ENCODE assay signal across 8 mouse cellular contexts in genomic region chr4:129058207-129059092, GRCm38 (mm10). TPM values are rescaled to one million over a fixed set of nuclear protein-coding genes. Genes with fewer than 3 reads are reported as not detected.
DNase-seq lines count a peak whose midpoint lies in the region; ATAC-seq and TF ChIP-seq lines count a peak whose summit lies in the region.

Gene Rnf19b, plus strand, starts transcription at chr4:129058271.

- peaks cover 11% of the 10 kb centered on the region; the same call in 1 of the 2 replicates for H3K4me1 ChIP-seq in brown adipose tissue, adult 24 weeks (ENCODE audit: control insufficient read depth, insufficient read depth, insufficient read length, low read length)
- H3K4me1 ChIP-seq in forebrain, embryonic 13.5 days = peaks cover 18% of the 10 kb centered on the region
- H3K4me1 ChIP-seq in lung, embryonic 16.5 days (replicated peaks; ENCODE audit: control insufficient read depth, insufficient read depth, low read length) = peaks cover 17% of the 10 kb centered on the region
- 0 out of 2 replicates have a peak, but pooled peaks cover 3% of the 10 kb centered on the region for H3K4me1 ChIP-seq in olfactory bulb, adult 2 months (ENCODE audit: control insufficient read depth, insufficient read depth, low read length)

- H3K4me3 ChIP-seq in brown adipose tissue, adult 24 weeks (ENCODE audit: insufficient read depth, low read depth, low read length) = peak within 1 kb of the TSS; percentile 96
- peak within 1 kb of the TSS; percentile 92 for H3K4me3 ChIP-seq in forebrain, embryonic 13.5 days
- peak within 1 kb of the TSS; percentile 90 for H3K4me3 ChIP-seq in lung, embryonic 16.5 days (ENCODE audit: low read length)
- peak within 1 kb of the TSS; percentile 90 for H3K4me3 ChIP-seq in olfactory bulb, adult 2 months (ENCODE audit: insufficient read depth, low read depth, low read length)

- no peaks in the 10 kb centered on the region for H3K36me3 ChIP-seq in forebrain, embryonic 13.5 days (ENCODE audit: poor library complexity, severe bottlenecking)
- no peaks in the 10 kb centered on the region for H3K36me3 ChIP-seq in lung, embryonic 16.5 days (ENCODE audit: control insufficient read depth, insufficient read depth, low read length)

- H3K27me3 ChIP-seq in forebrain, embryonic 13.5 days = no peaks in the 10 kb centered on the region
- no peaks in the 10 kb centered on the region for H3K27me3 ChIP-seq in lung, embryonic 16.5 days (ENCODE audit: control insufficient read depth, insufficient read depth, low read depth, low read length)

- H3K9ac ChIP-seq in forebrain, embryonic 13.5 days = peak within 1 kb of the TSS; percentile 95
- H3K9ac ChIP-seq in lung, embryonic 16.5 days (ENCODE audit: low read length) = peak within 1 kb of the TSS; percentile 92

- TF ChIP-seq POLR2A in olfactory bulb, adult 2 months (IDR thresholded peaks at IDR 0.05; ENCODE audit: insufficient read depth, low read depth, low read length) = no peak

- peak within 1 kb of the TSS; percentile 27 for H3K27ac ChIP-seq in brown adipose tissue, adult 24 weeks (replicated peaks; ENCODE audit: low read depth, low read length)
- H3K27ac ChIP-seq in forebrain, embryonic 13.5 days = peak within 1 kb of the TSS; percentile 94
- peak within 1 kb of the TSS; percentile 80 for H3K27ac ChIP-seq in lung, embryonic 16.5 days (ENCODE audit: low read length)
- H3K27ac ChIP-seq in olfactory bulb, adult 2 months (ENCODE audit: insufficient read depth, low read depth, low read length) = peak within 1 kb of the TSS; percentile 61

- WGBS in forebrain, embryonic 13.5 days = under 1% methylated on average over 69 of the region's 107 CpGs
- WGBS in large intestine, adult 2 months = 1% methylated on average over 102 of the region's 107 CpGs
- WGBS in lung, embryonic 16.5 days = under 1% methylated on average over 77 of the region's 107 CpGs
- WGBS in olfactory bulb, adult 2 months = under 1% methylated on average over 76 of the region's 107 CpGs

- peak; percentile 72 for ATAC-seq in forebrain, embryonic 13.5 days
- peak; percentile 70 for ATAC-seq in lung, embryonic 16.5 days (ENCODE audit: low read depth)

- peak; percentile 47 for DNase-seq in ES-CJ7 (ENCODE audit: low read depth, low spot score)
- DNase-seq in heart, postnatal 14 days = peak; percentile 45 to 60
- no peak for DNase-seq in large intestine, adult 2 months (ENCODE audit: low read depth, low spot score)
- peak; percentile 48 to 61 for DNase-seq in thymus, postnatal 36 days

- intact Hi-C loops in heart, postnatal 14 days (cut with DNase I) = loop anchor here (2.0 to 10.0 kb wide), 2 partner anchors 34 to 314 kb away; no protein-coding TSS in a partner anchor

- peak within 1 kb of the TSS; percentile 98 for H3K4me2 ChIP-seq in forebrain, embryonic 13.5 days
- H3K4me2 ChIP-seq in lung, embryonic 16.5 days (ENCODE audit: low read depth, low read length) = peak within 1 kb of the TSS; percentile 100

- no peaks in the 10 kb centered on the region for H3K9me3 ChIP-seq in forebrain, embryonic 13.5 days (replicated peaks)
- H3K9me3 ChIP-seq in lung, embryonic 16.5 days (ENCODE audit: control insufficient read depth, low read length) = no peaks in the 10 kb centered on the region

- no peak for TF ChIP-seq CTCF in olfactory bulb, adult 2 months (IDR thresholded peaks at IDR 0.05; ENCODE audit: insufficient read depth, low read depth, low read length)

RNA-seq across cellular contexts. Expression of gene Rnf19b, which starts in this region (rescaled TPM):
- 13.1 and 15.5 TPM in 2 replicates for polyA plus RNA-seq in brown adipose tissue, adult 24 weeks (2012; ENCODE audit: insufficient read depth, insufficient read length, missing spikeins)
- polyA plus RNA-seq in forebrain, embryonic 13.5 days (2015; fragmentation: Nextera tagmentation; extraction: Ambion mirVana) = 12.9 and 15.2 TPM in 2 replicates
- total RNA-seq in heart, postnatal 14 days (2021) = 10 to 100 TPM; 19.5 to 19.6 TPM
- polyA plus RNA-seq in large intestine, adult 2 months (2012; rRNA removed) = 66.8 and 86.7 TPM in 2 replicates
- polyA plus RNA-seq in lung, embryonic 16.5 days (2015; fragmentation: Nextera tagmentation; extraction: Ambion mirVana) = 7.1 TPM in 2 replicates
- not detected in 2 replicates for polyA plus RNA-seq in olfactory bulb, adult 2 months (2012; ENCODE audit: insufficient read depth, insufficient read length, low replicate concordance, missing spikeins)

Comparison
In these comparisons a context has a peak if more than half of its experiments do, and no peak if none do; other contexts are left out.
1. H3K27ac ChIP-seq: peak in every context shown above with its lines; median percentile 94 in forebrain, embryonic 13.5 days; 80 in lung, embryonic 16.5 days; 61 in olfactory bulb, adult 2 months; 27 in brown adipose tissue, adult 24 weeks.